Mouse (Mus musculus) telencephalon, adult 2 months (tissue): ENCODE measurements at regions not wholly inside any gene's neighbourhood (a gene's known extent, or its start where the extent isn't known, plus 50 kb on each side); places are given as distances from the start of the nearest gene placed in this dataset.

Experiments used
- DNase-seq: peaks from one replicate; pipeline ENCODE4 v3.0.0-alpha.2; 2011; ENCODE audit warnings: low read depth, low spot score

DNA sequence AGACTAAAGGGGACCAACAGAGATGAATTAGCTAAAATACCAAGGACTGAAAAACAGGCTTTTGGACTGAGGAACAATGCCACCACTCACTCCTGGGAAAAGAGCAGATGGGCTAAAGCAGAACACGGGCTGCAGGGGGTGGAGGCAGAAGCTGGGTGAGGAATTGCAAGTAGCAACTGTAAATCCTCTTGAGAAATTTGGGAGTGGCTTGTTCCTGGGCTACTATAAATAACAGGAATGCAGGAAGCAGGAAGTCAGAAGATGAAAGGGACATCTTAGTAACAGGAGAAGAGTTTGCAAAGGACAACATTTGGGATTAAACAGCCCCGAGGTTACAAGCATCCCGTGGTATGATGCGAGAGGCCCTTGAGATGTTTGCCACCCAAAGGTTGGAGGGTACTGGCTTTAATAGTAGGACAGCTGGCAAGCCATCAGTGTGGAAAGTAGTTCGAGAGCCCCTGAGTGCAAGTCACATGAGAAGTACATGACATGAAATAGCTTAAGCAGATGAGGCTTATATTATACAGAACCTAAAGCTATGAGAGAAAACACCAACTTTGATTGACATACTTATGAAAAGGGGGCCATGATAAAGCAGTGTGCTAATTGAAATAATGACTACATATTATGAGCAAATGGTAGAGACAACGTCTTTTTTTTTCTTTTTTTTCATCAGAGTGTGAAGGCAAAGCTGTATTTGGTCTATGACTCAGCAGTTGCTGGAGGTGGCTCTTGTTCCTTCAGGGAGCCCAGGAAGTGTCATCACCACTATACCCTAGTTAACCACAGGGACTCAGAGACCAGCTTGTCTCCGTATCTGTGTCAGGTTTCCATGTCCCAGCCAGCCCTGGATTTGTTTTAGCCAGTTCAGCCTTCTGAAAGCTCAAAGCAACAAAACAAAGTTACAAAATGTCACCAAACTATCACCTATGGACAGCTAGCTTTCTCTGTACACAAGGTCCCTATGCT lies 357.6 kb upstream of the Acvr2a start:
- peak; percentile 55 for DNase-seq

DNA sequence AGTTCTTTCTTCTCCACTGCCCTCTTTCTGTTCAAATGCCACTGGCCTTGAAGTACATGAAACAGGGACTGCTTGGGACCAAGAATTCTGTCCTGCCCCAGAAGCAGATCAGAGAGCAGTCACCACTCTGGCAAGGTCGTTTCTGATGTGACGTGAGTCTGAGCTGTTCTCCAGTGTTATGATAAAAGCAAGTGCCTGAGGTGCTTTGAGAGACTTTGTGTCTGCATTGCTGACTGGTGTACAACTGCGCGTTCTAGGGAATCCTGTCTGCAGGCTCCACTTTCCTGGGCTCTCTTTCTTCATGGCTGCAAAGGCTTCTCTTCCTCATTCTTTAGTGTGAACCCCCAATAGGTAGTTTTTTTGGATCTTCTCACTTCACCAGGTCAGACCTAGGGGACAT lies 356.8 kb upstream of the Acvr2a start:
- DNase-seq: no peak

DNA sequence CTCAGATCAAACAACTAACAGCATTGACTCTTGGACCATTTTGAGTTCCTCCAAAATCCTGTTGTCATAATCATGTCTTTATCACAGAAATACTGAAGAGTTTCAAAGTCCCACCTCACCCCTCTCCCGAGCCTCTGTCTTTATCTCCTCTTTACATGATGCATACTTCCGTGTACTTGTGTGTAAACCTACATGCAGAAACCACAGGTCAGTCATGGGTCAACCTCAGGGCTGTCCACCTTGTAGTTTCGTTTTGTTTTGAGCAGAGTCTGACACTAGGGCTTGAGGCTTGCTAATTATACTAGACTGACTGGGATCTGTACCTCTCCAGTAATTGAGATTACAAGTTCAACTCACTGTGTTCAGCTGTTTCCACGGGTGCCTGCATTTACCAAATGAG lies 348.4 kb upstream of the Acvr2a start:
- no peak for DNase-seq

DNA sequence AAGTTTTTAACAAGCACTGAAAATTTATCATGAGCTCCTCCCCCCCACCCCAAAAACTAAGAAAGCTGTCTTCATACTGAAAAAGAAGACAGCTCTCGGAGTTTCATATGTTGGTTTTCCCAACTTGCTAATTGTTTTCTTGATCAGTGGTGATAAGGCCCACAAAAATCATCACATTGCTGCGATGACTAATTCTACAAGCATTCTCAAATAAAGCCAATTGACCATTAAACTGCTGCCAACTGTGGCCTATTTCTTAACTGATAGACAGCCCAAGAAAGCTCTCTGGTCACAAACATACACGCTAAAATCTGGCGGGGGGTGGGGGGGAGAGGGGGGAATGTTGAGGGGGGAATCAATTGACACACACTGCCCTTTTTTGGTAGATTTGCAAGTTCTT lies 345.0 kb upstream of the Acvr2a start:
- DNase-seq: no peak

DNA sequence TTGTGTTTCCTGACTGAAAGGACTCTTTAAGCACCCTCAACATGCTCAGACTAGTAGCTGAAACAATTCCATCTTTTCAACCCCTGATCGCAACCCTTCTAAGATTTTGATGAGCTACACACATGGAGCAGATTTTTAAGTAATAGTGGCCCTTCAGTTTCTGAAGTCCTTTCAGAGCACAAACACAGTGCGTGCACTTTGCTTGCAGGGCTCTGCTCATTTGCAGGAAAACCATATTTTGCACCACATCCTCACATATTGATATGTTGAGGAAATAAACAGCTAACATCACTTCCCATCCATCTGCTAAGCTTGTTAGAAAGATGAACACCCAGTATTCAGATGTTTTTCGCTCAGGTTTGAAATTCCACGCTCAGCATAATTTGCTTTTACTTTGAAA lies 344.6 kb upstream of the Acvr2a start:
- DNase-seq: no peak

DNA sequence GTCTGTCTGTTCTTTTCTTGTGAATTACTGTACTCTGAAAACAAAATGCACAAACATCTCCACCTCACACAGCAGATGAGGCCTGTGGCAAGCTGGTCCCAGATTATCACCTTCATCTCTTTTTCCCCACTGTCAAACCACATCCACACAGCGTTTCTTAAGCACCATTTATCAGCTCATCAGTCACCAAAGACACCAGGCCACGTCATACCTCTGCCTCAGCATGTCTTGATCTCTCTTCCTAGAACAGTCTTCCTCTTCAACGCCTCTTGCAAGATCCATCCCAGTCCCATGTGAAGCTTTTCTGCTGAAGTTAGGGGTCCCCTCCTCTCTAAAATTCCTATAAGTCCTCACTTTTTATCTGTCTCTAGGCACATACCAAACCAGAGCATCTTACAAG lies 340.8 kb upstream of the Acvr2a start:
- DNase-seq: no peak

DNA sequence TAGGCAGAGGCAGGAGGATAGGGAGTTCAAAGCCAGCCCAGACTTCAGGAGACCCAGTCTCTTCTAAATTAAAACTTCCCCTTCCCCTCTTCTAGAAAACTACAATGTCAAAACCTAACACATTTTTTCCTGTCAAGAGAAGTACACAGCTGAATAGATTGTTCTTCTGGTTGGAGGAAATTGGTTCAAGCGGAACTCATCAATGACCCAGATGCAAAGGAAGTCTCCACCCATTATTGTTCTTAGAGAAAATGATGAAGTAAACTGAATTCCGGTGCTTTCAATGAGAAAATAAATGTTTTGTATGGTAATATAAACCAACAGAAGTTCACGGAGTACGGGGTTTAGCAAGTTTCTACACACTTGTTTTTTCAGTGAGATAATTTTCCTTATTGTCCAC lies 339.3 kb upstream of the Acvr2a start:
- no peak for DNase-seq

DNA sequence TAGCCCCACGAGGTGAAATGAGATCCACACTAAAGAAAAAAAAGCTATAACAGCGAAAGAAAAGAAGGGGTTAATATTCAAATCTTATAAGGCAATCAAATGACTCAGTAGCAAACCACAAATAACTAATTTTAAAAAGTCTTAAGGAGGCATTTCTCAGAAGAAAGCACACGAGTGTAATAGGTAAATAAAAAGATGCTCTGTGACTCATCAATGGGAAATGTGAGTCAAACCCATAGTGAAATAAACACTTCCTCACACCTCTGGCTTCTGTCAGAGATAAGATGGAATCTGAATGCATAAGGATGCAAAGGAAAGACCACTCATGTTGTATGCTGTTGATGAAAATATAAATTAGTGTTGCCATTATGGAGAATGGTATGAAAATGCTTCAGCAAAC lies 337.1 kb upstream of the Acvr2a start:
- DNase-seq: no peak

DNA sequence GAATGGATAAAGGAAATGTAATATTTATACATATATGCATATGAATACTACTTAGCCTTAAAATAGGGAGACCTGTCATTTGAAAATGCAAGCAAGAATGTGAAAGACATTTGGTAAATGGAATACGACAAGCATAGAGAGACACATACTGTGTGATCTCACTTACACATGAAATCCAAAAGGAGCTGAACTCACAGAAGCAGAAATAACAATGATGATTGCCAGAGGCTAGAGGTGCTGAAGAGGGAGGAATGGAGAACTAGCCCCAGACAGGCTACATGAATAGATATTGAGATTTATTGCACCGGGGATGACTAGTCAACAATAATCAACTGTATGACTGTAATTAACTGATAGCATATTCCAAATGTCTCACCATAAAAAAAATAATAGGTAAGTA lies 336.6 kb upstream of the Acvr2a start:
- no peak for DNase-seq

DNA sequence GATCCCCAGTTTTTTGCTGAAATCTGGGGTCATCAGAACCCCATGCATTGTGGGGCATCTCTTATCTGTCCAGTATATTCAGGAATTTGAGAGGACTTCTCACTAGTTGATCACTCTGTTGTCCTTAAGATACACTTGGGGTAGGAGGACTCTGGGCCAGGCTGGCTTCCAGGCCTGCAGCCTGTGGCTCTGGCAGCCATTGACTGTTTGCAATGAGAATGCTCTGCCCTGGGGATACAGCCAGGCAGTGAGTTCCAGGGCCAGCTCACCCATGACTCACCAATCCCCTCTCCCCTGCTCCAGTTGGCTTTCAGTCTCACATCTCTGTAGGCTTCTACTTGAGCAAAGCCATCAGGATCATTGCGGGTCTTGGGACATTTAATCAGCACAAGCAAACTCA lies 334.3 kb upstream of the Acvr2a start:
- no peak for DNase-seq

DNA sequence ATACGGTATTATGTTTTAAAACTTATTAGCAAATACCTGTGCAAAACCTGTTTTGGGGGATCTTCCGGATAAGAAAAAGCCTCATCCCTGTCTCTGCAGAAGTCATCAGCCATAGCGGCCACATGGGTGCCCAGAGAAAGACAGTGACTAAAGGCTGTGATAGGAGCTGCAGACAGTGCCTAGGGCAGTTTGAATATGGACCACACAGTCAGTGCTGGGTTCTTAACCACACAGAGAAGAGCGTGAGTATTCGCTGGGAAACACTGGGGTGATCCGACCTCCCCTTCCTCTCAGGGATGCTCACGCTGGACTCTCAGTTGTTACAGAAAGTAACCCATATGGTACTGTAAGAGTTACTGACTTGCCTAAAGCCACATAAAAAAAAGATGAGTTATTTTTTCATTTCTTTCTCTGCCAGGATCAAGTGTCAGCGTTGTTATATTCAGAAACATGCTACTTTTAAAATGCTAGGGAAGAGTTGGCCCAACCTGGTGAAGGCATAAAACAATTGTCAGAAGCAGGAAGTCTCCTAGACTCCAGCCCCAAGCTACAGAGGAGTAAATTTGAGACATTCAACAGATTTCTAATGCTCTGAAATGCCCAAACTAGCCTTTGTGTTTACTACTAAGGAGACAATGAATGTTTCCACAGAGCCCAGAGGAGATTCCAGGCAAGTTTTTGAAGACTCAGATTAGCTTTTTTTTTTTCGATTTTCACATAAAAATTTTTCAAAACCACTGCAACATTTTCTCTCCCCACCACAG lies 333.3 kb upstream of the Acvr2a start:
- no peak for DNase-seq

DNA sequence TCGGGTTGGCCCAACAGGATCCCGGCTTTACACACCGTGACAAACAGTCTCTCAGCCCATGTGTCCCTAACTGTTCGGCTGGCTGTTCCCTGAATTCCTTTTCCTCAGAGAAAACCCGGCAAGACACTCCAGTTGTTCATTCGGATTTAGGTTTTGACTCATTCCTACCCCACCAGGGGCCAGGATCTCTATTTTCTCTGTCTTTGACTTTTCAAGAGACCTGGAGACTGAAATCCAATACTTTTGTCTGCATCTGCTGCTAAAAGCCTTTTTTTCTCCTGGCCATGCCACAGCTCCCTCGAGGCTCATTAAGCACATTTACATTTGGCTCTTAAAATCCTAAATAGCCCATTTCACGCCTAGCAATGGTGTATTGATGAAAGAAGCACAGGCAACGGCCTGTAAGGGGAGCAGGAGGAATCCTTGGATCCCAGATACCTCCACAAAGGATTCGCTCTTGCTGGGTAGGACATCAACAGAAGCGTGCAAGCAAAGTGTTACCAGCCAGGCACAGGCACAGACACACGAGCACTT lies 332.6 kb upstream of the Acvr2a start:
- DNase-seq: no peak

DNA sequence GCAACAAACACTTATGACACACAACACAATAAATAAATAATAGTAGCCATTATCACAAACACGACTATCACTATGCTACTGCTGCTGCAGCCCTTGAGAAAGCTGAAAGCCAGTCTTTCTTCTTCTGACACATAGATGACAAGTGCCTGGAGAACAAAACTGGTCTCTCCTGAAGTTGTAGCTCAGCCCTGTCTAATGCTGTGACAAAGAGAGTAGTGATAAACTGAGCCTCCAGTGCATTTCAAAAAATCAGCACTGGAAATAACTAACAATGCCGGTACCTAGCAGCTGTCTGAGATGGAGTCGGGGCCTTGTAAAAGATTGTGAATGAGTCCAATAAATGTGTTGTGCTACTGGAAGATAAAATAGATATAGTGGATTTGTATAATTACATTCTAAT lies 320.3 kb upstream of the Acvr2a start:
- no peak for DNase-seq

DNA sequence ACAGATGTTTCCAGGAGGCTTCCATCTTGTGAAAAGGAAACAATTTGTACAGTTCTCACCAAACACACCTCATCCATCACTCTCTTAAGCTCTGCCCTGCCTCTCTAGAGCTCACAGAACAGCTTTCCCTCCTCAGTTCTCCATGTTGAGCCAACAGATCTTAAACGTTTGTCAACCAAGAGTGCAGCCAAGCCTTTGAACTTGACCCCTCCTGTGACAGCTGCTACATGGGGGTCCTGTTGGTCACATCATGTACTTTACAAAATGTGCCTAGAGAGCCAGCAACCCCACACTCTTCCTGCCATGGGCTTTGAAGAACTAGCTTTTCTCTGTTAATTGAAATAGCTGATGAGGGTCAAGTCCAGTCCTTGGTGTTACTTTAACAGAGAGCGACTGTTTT lies 319.8 kb upstream of the Acvr2a start:
- DNase-seq: no peak

DNA sequence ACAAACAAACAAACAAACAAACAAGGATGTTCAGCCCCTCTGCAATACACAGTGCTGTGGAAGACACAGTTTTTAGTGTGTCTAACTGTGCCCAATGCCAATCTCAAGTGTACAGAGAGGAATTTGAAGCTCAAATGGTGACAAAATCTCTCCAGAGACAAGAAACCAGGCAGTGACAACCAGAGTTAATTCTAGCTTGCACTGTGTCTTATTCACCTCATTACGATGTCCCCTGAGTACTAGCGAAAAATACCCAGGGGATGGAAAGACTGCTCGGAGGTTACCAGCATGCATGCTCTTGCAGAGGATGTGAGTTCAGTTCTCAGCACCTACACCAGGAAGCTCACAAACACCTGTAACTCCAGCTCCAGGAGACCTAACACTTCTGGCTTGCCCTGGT lies 319.3 kb upstream of the Acvr2a start:
- DNase-seq: no peak

DNA sequence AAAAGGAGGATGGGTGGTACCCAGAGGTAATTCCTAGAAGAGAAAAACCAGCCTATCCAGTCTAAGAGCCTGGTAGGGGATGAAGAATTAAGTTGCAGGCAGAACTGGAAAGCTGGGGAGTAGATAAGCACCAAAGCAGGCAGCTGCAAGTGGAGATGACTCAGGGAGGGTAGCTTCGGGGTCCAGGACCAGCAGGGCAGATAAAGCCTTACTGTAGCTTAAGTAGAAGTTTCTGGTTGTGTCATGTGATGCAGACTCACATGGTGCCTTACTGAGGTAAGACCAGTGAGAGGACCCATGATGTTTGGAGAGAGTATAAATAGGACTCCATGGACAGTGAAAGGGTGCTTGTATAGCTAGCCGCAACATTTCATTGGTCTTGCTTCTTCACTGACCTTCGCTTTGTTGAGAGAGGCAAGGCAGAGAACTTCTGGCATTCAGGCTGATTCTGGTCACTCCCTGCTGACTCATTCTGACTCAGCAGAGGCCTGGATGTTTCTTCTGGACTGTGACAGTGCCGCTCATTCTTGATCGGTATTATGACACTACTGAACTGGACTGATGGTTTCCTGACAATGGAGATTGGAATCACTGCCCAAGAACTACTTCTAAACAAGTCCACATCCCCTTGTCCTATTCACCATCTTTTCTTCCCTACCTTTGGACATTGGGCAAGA lies 315.7 kb upstream of the Acvr2a start:
- DNase-seq: no peak

DNA sequence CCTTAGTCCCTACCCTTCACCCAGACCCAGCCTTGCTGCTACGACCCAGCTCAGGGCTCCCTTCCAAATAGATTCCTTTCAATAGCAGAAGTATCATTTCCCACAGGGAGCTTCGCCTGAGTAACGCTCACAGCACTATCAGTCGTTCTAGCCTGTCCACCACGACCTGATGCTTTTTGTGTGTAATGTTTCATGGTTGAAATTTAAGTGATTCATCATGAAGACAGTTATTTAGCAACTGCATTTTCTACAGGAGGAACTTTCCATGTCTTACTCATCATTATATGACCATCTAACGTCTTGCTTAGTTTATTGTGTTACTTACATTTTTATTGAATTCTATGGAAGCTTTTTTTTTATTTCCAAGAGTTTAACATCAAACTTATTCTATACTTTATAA lies 314.5 kb upstream of the Acvr2a start:
- DNase-seq: no peak

DNA sequence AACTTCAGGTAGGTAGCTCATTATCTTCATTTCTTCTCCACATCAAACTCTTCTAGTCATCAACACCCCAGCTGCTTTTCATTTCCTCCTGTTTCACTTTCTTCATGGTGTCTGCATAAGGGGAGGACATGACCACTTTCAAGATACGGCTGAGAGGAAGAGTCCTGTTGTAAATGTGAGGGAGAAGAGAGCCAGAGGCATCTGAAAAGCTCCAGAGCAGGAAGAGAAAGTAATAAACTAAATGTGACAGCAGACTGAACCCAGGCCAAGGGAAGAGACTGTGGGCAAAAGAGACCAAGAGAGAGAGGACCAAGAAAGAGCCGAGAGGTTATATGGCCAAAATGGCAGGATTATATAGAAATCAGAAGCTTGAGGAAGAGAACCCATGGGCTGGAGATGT lies 312.5 kb upstream of the Acvr2a start:
- no peak for DNase-seq

DNA sequence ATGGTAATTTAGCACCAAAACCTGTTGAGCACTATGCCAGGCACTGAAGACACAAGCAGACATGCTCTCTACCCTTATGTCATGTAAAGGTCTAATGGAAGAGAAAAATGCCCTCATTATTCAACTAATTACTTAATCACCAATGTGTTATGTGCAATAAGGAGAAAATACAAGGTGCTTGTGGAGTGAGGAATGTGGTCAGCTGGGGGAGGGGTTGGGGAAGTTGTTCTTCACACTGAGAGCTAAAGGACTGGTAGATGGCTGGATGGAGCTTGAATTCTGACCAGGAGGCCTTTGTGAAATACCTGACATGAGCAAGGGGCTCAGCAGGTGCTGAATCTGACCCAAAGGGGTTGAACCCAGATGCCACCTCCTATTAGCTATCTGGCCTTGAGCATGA lies 300.1 kb upstream of the Acvr2a start:
- no peak for DNase-seq

DNA sequence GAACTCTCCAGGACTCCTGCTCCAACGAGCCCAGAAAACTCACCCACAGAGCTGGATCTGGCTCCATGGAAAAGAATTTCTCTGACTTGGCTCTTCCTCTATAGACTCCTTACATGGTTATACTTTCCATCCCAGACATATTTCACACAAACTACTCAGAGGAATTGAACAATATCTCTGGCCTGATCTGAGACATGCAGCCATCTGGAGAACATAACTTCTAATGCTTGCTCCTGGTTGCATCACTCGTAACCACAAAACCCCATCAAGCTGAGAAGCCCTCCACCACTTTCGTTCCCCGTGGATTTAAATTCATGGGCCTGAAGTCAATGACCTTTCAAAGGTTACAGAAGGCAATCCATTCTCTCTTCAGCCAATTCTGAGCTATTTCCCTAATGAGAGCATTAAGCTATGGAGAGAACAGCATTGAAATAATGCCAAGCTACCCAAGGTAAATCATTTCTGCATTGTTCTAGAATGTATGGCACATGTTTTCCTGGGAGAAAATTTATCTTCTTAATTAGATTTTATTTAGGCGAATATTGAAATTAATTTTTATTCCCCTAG lies 294.0 kb upstream of the Acvr2a start:
- DNase-seq: no peak

DNA sequence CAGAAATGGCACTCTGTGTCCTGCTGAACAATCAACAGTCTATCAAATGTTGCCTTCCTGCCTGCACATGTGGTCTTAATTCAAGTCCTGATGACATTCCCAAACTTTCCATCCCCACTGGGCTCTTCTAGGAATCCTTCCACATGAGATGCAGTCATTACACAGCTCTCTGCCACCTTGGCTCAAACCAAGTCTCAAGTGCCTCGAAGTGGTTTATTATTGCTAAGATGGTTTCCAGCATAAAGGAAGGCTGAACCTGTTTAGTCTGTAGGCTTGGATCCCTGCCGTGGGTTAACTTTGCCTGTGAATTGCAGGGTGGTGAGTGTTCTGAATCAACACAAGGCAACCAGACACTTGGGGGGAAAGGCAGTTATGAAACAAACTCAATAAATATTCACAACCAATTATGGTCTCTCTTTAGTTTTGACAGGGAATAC lies 293.4 kb upstream of the Acvr2a start:
- DNase-seq: no peak

DNA sequence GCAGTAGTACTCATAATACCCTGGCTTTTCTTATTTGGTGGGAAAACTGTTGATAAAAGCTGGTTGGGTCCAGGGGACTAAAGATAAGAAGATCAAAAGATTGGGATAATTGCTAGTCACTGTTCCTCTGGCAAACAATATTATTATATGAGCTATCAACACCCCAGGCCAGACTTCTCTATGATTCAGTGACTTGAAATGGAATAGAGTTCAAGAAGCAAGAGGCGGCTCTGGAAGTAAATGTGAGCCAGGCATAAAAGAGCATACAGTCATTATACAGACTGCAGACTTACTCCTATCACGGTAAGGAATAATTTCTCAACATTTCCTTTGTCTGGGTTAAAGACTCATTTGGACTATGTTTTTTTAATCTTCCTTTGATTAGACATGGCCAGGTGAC lies 278.5 kb upstream of the Acvr2a start:
- DNase-seq: no peak
